Mouse (Mus musculus): ENCODE results near the gene Tmem274.

The Tmem274 gene

GRCm38 (mm10) chr4:149484566-149484965, 7.4 kb downstream of the Tmem274 start:
- peak in 1 of 2 experiments; percentile 8 for DNase-seq

DNA sequence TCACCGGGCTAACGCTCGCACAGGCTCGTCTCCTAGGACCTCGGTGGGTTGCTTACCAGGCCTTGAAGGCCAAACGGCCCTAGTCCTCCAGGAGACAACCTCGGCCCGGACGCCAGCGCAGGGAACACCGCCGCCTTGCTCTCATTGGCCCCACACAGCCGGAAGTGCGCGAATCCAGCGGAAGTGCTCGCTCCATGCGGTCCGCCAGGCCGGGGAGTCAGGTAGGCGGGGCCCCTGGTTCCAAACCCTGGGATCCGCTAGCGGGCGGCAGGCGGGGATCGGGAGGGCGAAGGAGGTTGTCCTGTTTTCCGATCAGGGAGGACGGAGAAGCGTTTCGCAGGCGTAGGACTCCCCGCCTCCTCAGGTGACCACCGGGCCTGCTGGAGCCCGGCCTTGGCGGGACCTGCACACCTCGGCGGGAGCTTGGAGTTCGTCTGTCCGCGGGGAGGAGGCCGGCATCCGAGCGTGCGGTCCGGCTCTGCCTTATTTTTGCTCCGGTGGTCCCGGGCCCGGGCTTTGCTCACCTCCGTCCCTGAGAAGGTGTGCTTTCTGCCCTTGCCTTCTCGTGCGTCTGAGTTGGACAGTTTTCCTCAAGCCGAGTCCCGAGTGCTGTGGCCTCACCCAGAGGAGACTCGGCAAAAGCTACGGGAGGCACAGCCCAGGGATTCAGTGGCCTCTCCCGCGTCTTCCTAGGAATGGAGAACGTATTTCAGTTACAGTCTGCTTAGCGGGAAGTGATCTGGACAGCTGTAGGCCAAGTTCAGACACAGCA, 8.1 kb downstream of the Tmem274 start, which contains the start of the genes Nmnat1 and Lzic:
Gene Nmnat1 (minus strand): TSS at position 150 of the 772 bp plus-strand sequence.
Gene Lzic (plus strand): TSS at position 177 of the 772 bp plus-strand sequence.
- DNase-seq, result peak; percentile 92 to 93

DNA sequence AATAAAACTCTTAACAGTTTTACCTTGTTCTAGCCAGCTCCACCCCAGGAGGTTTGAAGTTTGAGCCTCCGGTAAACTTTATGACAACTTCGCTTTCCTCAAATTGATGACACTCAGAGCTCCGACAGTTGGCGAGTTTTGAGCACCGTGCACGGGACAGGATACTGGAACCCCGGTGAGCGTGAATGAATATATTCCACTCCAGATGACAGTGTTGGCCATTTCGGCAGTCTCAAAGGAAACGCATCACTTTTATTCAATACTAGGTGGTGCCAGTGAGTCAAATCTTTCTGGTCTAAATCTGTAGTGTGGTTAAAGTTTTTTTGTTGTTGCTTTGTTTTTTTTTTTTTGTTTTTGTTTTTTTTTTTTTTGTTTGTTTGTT, 8.6 kb downstream of the Tmem274 start:
- DNase-seq, result peak; percentile 22 to 25

- DNase-seq, result no peak
These were observed 10.6 kb downstream of the Tmem274 start for GRCm38 (mm10) chr4:149487729-149488128.

- no peak for DNase-seq
These were observed 12.4 kb downstream of the Tmem274 start for GRCm38 (mm10) chr4:149489415-149490240.

- no peak for DNase-seq
These were observed 14.0 kb downstream of the Tmem274 start for GRCm38 (mm10) chr4:149491151-149491550.

- no peak for DNase-seq
These were observed 19.4 kb downstream of the Tmem274 start for GRCm38 (mm10) chr4:149496612-149497011.

- DNase-seq, result no peak
These were observed 21.7 kb downstream of the Tmem274 start for GRCm38 (mm10) chr4:149498901-149499300.

DNA sequence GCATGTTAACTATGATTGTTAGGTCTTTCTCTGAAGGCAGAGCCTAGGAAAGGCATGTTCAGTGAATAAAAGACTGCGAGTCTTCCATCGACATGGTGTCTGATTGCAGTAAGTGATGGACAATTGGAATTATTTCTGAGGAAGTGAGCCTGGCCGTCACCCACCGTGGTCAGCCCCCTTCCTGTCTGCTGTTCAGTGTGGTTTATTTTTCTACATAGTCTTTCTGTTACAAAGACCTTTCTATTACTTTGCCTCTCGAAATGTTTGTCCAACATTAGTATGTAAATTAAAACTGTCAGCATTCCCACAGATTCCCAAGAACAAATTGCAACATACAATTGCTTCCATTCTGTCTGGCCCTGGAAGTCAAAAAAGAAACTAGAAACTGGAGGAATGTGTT, 22.6 kb downstream of the Tmem274 start:
- no peak for DNase-seq

DNA sequence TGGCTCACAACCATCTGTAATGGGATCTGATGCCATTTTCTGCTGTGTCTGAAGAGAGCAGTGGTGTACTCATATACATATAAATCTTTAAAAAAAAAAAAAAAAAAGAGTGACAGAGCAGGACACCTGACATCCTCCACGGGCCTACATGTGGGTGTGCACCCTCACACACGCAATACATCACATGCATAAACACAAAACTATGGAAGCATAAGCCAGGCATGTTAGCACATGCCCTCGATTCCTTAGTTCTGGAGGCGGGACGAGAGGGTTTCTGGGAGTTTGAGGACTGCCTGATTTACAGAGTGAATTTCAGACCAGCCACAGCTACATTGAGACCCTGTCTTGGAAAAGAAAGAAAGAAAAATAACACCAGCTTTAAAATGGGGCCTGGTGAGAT, 27.2 kb downstream of the Tmem274 start:
- no peak for DNase-seq

DNA sequence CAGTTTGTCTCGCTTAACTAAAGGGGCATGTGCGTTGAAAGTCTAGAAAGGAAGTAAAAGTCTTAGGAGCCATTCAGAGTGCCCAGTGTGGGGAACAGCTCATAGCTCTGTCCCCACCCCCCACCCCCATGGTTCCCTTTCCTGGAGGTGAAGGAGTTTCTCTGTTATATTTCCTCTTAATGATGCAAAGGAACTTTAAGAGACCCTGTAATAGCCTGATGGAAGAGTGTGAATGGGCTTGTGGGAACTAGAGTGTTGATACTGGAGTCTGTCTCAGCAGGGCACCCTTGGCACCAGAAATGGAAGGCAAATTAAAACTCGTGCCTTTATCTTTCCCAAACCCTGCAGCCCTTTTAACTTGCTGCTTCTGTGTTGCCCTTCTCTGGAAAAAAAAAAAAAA, 27.7 kb downstream of the Tmem274 start:
- no peak for DNase-seq

- no peak for DNase-seq
These were observed 28.2 kb downstream of the Tmem274 start for GRCm38 (mm10) chr4:149505261-149505967.

GRCm38 (mm10) chr4:149506904-149507303, 29.7 kb downstream of the Tmem274 start:
- DNase-seq, result no peak

- no peak for DNase-seq
These were observed 34.1 kb downstream of the Tmem274 start for GRCm38 (mm10) chr4:149511221-149511646.

- DNase-seq, result no peak
These were observed 34.9 kb downstream of the Tmem274 start for GRCm38 (mm10) chr4:149512072-149512471.

GRCm38 (mm10) chr4:149515706-149516105, 38.5 kb downstream of the Tmem274 start:
- DNase-seq, result no peak

GRCm38 (mm10) chr4:149517868-149518340, 40.7 kb downstream of the Tmem274 start, which contains the start of gene Ctnnbip1:
Gene Ctnnbip1, plus strand, starts transcription at chr4:149518236.
- DNase-seq, result peak; percentile 98

- peak; percentile 15 to 29 for DNase-seq
These were observed 41.4 kb downstream of the Tmem274 start for GRCm38 (mm10) chr4:149518351-149519220.

- no peak for DNase-seq
These were observed 44.1 kb downstream of the Tmem274 start for GRCm38 (mm10) chr4:149521258-149521657.

- DNase-seq, result no peak
These were observed 46.8 kb downstream of the Tmem274 start for GRCm38 (mm10) chr4:149523961-149524360.

GRCm38 (mm10) chr4:149525170-149525569, 48.0 kb downstream of the Tmem274 start:
- no peak for DNase-seq

DNA sequence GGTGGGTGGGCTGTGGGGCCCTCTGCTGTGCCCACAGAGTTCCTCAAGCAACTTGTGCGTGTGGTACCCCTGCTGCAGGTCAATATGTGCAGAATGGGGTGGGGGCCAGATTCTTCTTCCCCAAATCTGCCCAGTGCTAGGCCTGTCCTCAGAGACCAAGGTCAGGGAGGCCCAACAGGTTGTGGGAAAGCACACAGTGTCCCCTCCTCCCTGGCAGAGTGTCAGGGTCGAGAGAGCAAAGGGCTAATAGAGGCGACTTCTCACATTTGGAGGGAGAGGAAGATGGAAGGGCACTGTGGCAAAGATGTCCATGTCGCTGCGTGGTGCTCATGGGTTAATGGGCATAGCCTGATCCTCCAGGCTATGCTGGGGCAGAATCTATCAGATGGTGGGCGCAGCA, 48.6 kb downstream of the Tmem274 start:
- no peak for DNase-seq
